Mouse (Mus musculus): Measurements from ENCODE around the gene Hdac10.

Hdac10 gene

DNA sequence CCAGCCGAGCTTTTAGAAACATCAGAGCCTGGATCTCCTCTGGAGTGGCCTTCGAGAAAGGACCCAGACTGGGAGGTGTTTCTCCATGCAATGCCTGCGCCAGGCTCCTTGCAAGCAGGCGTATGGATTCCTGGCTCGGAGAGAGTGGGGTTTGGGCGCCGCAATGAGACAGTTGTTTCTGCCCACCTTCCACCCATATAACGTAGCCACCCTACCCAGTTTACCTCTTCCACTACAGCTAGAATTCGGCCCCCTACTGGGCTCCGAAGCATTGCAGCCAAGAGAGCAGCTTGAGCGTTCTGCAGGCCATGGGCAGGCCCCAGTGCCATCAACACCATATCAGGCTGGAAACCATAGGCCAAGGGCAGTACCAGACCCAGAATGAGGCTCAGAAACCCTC is 4.9 kb downstream of the Hdac10 start:
- no peak for DNase-seq (ENCODE audit: low read depth, low spot score)

DNA sequence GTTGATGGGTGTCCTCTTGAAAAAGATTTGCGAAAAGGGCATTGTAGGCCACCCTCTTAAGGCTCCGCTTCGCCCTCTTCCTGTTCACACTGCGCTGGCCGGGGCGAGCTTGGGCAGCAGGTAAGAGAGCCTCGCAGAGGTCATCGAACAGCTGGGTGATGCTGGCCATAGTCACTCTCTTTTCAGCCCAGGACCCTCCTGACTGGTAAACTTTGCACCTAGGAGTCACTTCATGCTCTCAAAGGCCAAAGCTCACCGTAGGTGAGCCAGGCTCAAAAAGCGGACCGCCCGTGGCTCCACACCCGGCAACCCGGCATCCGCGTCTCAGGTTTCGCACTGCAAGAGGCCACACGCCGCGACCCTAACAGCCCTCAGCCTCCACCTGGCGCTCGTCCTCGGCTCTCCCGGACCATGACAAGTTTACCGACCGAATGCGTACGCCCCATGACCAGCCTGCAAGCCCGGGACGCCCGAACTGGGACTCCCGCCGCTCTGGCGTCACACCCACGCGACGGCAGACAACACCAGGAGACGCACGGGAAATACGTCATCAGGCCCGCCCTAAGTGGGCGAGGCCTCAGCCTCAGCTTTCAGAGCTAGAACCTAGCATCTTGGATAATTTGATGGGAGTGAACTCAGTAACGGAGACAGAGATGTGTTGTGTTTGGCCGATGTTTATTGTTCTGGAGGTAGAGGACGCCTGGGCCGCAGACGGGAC is 5.7 kb downstream of the Hdac10 start, which contains the start of gene Tubgcp6:
Gene Tubgcp6, minus strand, starts transcription at position 464 of the 718 bp plus-strand sequence.
- peak; percentile 93 for DNase-seq (ENCODE audit: low read depth, low spot score)

DNA sequence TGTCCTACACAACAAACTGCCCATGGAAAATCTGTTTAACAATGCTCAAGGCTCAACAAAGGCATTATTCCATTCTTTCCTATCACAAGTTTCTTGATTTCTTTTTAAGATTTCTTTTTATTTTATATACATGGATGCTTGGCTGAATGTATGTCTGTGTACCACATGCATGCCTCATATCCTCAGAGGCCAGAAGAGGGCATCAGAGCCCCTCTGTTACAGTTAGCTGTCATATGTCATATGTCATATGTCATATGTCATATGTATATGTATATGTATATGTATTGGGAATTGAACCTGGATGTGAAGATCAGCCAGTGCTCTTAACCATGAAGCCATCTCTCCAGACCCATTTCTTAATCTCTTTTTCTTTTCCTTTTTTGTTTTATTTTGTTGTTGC is 10.5 kb downstream of the Hdac10 start:
- DNase-seq (ENCODE audit: low read depth, low spot score), result no peak

- no peak for DNase-seq (ENCODE audit: low read depth, low spot score)
Measured at GRCm38 (mm10) chr15:89110147-89110546, 18.4 kb downstream of the Hdac10 start.

DNA sequence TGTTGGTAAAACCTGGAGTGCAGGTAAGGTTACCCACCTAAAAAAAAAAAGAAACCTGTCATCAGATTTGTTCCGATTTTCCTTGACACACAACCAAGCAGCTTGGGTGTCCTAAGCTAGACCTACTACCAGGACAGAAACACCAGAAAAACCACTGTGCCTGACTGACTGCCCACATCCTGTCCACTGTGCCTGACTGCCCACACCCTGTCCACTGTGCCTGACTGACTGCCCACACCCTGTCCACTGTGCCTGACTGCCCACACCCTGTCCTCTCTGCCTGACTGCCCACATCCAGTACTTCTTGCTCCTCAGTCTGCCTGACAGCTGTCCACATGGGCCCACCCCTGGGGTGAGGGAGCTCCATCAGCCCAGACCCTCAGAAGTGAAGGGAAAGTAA is 21.5 kb downstream of the Hdac10 start:
- DNase-seq (ENCODE audit: low read depth, low spot score), result no peak

DNA sequence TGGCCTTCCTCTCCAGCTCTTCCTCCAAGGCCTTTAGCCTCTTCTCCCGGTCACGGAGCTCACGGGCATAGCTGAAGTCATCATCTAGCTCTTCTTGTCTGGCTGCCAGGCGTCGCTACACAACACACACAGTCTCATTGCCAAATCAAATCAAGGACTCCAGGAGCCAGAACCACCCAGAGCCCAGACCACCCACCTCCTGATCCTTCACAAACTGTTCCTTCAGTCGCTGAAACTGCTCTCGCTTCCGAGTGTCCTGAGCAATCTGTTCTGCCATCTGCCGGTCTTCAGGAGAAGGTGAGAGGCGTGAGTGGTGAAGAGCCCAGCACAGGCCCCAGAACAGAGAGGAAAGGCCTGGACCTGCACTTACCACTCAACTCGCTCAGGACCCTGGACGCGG is 22.4 kb downstream of the Hdac10 start:
- no peak for DNase-seq (ENCODE audit: low read depth, low spot score)

- no peak for DNase-seq (ENCODE audit: low read depth, low spot score)
Measured at GRCm38 (mm10) chr15:89104425-89104824, 24.1 kb downstream of the Hdac10 start.

DNA sequence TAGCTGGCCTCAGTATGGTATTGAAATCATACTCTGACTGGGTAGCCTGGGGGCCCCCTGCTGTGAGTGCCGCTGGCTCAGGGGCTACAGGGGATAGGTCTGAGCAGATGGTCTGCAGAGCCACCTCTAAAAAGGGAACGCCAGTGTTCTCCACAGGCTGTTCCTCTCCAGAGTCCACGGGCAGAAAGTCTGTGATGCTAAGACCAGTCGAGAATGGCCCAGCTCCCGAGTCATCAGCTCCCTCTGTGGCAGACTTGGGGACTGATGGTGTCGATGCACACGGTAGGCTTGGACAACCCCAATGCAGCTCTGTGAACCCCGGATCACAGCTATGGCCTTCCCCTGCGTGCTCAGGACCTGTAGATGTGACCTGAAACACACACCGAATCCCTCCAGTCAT is 24.6 kb downstream of the Hdac10 start:
- DNase-seq (ENCODE audit: low read depth, low spot score), result no peak

DNA sequence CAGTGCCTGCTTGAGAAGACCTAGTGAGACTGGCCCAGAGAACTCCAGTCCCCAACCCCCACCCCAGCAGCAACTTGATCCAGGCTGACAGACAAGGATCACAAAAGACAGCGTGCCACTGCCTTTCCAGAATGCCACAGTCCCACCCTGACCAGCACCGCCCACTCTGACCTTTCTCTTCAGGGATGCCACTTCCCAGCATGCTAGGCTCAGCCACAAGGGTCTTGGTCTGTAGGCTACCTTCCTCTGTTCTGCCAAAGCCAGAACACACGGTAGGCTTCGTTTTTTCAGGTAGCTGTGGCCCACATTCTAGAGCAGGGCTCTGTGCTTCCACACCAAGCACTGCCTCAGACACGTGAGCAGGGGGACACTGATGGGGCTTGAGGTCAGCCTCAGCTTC is 25.9 kb downstream of the Hdac10 start:
- no peak for DNase-seq (ENCODE audit: low read depth, low spot score)

- DNase-seq (ENCODE audit: low read depth, low spot score), result no peak
Measured at GRCm38 (mm10) chr15:89100823-89101222, 27.7 kb downstream of the Hdac10 start.

DNA sequence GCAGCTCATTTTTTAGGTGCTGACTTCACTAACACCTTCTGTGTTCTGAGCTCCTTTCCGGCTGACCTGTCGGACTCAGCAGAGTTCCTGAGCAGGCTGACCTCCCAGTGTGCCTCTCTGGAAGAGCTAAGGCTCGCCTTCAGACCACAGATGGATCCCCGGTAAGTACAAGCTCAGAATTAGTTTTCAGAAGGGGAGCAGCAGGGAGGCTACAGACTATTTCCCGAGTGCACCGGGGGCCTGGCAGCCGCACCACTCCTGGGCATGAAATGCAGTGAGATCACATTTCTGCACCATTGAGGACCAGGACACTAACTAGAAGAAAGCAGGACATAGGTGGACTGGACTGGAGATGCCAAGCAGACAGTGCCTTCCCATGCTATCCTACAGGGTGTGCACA is 29.9 kb downstream of the Hdac10 start:
- no peak for DNase-seq (ENCODE audit: low read depth, low spot score)

GRCm38 (mm10) chr15:89097450-89097849 is 31.1 kb downstream of the Hdac10 start:
- no peak for DNase-seq (ENCODE audit: low read depth, low spot score)

DNA sequence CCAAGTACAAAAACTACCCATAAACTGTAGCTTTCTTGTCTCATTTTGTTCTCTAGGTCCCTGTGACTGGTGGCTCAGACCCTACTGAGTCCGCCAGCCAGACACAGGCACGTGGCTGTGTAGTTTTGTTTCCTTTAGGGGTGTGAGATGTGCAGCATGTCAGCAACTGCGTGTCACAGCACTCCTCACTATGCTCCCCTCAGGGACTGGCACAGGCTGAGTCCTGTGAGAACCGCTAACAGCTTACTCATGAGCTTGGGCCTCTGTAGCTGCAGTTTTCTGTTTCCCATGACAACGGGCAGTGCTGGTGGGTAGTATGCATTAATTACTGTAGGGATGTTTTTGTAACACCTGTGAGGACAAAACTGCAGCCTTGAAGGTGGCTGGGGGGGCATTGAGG is 36.3 kb downstream of the Hdac10 start:
- no peak for DNase-seq (ENCODE audit: low read depth, low spot score)

DNA sequence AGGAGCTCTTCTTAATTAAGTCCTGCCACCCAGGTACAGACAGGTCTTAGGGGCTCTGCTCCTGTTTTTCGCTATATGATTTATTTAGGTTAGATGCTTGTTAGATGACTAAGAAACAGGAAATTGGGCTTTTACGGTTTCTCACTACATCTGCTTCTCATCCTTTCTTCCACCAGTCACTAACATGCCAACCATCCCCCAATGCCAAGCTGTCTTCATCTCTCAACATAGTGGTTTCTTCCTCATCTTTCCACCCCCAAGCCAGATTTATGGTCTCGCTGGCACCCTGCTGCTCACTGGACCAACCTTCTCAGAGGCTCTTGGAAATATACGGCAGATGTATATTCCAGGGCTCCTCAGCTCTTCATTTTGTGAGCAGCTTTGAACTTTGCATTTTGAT is 37.8 kb downstream of the Hdac10 start:
- no peak for DNase-seq (ENCODE audit: low read depth, low spot score)

DNA sequence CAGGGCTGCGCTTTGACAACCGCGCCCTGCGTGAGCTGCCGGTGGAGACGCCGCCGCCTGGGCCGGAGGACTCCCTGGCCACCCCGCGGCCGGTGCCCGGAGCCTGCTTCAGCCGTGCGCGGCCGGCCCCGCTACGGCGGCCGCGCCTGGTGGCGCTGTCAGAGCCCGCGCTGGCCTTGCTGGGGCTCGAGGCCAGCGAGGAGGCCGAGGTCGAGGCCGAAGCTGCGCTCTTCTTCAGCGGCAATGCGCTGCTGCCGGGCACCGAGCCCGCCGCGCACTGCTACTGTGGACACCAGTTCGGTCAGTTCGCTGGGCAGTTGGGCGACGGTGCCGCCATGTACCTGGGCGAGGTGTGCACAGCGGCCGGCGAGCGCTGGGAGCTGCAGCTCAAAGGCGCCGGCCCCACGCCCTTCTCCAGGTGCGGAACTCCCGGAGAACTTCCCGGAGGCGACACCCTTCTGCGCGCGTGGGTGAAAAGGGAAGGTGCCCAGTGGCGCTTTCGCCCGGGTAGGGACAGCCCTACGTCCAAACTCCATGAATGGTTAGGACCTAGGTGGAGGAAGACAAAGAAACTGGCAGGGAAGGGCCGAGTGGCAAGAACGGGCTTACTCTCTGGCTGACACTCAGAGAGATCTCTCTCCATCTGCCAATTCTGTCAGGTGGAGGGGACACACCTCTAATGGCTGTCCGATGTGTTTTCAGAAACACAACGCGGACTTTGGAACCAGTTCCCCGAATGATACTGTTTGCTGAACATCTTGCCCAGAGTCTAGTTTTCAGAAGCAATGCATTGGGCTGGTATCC is 39.0 kb downstream of the Hdac10 start:
- DNase-seq (ENCODE audit: low read depth, low spot score), result no peak

GRCm38 (mm10) chr15:89088607-89089247 is 39.8 kb downstream of the Hdac10 start, which contains the start of gene Selenoo:
Selenoo (plus strand) TSS chr15:89089084.
- DNase-seq (ENCODE audit: low read depth, low spot score), result peak; percentile 84

DNA sequence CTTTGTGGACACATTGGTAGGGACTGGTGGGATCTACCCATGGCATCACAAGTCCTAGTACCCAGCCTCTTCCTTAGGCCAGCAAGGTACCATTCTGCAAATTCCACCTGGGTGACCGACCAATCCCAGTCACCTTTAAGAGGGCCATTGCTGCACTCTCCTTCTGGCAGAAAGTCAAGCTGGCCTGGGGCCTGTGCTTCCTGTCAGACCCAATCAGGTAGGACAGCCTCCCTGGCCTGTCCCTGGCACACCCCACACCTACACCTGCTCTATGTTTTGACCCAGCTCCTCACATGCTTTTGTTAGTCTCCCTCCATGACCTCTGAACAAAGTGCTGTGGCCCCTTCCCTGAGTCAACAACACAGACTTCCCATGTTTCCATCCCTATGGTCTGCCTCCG is 43.7 kb downstream of the Hdac10 start:
- DNase-seq (ENCODE audit: low read depth, low spot score), result no peak

GRCm38 (mm10) chr15:89083906-89084305 is 44.6 kb downstream of the Hdac10 start:
- no peak for DNase-seq (ENCODE audit: low read depth, low spot score)

DNA sequence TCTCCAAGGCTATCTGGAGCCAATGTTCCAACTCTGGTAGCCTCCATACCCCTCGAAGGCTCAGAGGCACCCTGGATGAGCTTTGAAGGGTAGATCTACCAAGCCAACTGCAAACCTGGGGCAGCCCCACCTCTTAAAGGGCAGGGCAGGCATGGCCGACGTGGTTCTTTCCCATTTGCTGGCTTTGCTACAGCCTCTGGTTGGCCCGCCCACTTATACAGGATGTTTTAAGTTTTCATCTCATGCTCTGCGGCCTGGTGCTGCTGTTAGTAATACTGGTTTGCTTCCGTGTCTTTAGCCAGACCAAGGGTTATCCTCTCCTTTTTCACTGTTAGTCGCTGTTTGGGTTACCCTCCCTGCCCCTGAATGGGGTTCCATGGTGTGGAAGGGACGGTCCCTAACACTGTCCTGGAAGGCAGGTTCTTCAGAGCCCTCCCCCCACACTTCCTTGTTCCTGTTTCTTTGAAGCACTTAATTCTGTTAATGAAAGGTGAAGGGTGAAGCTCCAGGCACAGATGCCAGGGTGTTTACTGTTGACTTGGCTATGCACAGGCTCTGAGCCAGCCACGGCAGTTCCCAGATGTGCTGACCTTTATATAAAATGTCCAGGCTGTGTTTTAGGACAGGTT is 50.2 kb downstream of the Hdac10 start:
- DNase-seq (ENCODE audit: low read depth, low spot score), result no peak

DNA sequence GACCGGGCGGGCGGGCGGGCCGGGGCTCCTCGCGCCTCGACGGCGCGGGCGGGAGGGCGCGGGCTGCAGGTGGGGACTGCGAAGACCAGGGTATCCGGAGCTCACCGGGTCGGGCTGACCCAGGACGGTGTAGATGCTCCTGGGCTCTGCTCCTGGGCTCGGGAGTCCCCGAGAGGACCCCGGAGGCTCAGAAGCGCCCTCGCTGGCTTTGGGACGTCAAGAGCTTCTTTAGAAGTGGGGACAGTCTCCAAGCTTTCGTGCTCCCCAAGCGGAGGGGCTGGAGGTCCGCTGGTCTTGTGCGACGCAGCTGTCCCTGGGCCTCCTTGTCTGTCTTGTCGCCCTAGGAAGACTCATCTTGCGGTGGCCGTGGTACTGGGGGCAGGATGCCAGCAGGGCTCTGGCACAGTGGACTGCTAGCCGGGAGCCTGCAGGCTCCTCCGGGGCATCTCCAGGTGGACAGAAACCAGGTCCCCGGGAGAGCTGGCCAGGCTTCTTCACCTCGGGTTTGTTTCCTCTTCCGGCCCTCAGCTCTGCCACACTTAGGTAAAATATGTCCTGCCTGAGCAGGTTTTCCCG is 52.3 kb downstream of the Hdac10 start:
- DNase-seq (ENCODE audit: low read depth, low spot score), result no peak

GRCm38 (mm10) chr15:89075478-89076147 is 52.9 kb downstream of the Hdac10 start:
- DNase-seq (ENCODE audit: low read depth, low spot score), result peak; percentile 81
